Mouse (Mus musculus): ENCODE measurements around the gene Chrdl2.

GRCm38 (mm10) chr7:99965020-99965841 lies 40.7 kb upstream of the Chrdl2 start:
- TF ChIP-seq CTCF (IDR thresholded peaks at IDR 0.05; ENCODE audit: low read depth, low read length) (no peak), POLR2A (IDR thresholded peaks at IDR 0.05; ENCODE audit: borderline replicate concordance, low read depth, low read length) (no peak)

Data from bone marrow macrophage, adult 2 months (primary cell).